Mouse (Mus musculus) heart, postnatal 10 days (tissue): ENCODE data around the gene Ms4a4b. TPM values are rescaled to one million over a fixed set of nuclear protein-coding genes. Genes with fewer than 3 reads are reported as not detected.
"Not testable (repeated sequence)": the region's sequence is repeated elsewhere in the genome, so short reads cannot be mapped to it uniquely, and the experiment has no call there.

Experiments
- DNase-seq, 2 experiments: peaks; one replicate each; pipeline ENCODE4 v3.0.0; 2021
- intact Hi-C: fragments of 180-260 bp; cut with DNase I; formaldehyde crosslinking; loops from one replicate; pipeline ENCODE4 v1.15.1; 2025
- total RNA-seq, 2 experiments: library from RNA; stranded (reverse); gene quantifications; 2 replicates each; pipeline ENCODE4 v1.2.3; 2021

The Ms4a4b gene
- 1 to 10 TPM; 1.1 to 2.4 TPM for total RNA-seq

GRCm38 (mm10) chr19:11443338-11443737, at the start of gene Ms4a4b:
Ms4a4b (plus strand) TSS chr19:11443553.
- no peak for DNase-seq
- intact Hi-C loops = no loop called here

DNA sequence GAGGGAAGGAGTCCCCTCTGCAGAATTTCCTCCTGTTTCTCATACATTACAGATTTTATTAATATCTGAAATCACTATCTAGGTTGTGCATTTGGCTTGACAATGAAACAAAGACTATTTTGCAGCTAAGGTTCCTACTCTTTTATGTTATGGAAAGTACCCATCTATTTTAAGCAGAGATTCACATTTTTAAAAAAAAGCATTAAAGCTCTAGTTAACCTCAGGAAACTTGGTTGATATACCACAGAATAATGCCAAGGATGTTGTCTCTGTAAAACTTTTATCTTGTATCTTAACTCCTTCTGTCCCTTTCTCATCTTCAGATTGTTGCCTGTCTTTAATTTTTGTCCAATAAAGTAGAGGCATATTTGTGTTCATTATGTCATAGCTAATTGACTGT, 47.6 kb upstream of the Ms4a4b start:
- DNase-seq = no peak

GRCm38 (mm10) chr19:11404527-11404926, 38.8 kb upstream of the Ms4a4b start, which contains the start of gene Ms4a4c:
Ms4a4c (plus strand) TSS chr19:11404770.
- no peak for DNase-seq
- intact Hi-C loops = no loop called here

More for the DNA sequence above, 47.6 kb upstream of the Ms4a4b start:
- intact Hi-C loops = no loop called here

DNA sequence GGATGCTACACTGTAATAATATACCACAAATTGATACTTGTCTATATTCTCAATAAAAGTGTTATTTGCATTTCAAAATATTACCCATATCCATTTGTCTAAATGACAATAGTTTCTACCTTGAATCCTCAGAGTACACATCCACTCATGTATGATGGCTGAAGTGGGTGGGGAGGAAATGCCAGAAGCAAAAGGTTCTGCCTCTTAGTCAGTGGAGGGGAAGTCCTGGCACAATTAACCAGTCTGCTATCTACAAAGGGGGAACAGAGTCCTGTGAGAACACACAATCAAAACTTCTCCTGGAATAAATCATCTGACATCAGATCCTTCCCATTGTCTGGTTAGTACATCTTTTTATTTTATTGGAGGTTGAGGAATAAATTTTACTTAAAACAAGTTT, 35.9 kb upstream of the Ms4a4b start:
- intact Hi-C loops = no loop called here
- DNase-seq = no peak

- DNase-seq = no peak
- intact Hi-C loops = no loop called here
Observed at GRCm38 (mm10) chr19:11408591-11408990, 34.8 kb upstream of the Ms4a4b start.

GRCm38 (mm10) chr19:11411640-11412039, 31.7 kb upstream of the Ms4a4b start:
- intact Hi-C loops = no loop called here
- no peak for DNase-seq

- intact Hi-C loops = no loop called here
- DNase-seq = no peak
Observed at GRCm38 (mm10) chr19:11414084-11414483, 29.3 kb upstream of the Ms4a4b start.

DNA sequence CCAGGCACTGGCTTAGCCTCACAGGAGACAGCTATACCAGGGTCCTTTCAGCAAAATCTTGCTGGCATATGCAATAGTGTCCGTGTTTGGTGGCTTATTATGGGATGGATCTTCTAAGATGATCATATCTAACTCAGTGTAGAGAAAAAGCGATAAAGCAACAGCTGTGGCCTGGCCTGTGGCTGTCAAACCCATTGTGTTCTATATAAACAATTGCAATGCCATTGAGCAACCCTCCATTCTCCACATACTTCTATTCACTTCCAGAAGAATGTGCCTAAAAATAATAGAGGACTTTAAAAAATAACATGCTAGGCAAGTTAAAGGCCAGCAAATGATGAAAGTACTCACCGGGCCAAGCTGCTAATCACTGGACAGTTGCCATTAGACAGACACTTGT, 27.8 kb upstream of the Ms4a4b start:
- no peak for DNase-seq
- intact Hi-C loops = no loop called here

GRCm38 (mm10) chr19:11418865-11419264, 24.5 kb upstream of the Ms4a4b start:
- DNase-seq, intact Hi-C loops: not testable (repeated sequence)

- DNase-seq, intact Hi-C loops: not testable (repeated sequence)
Observed at GRCm38 (mm10) chr19:11431209-11431608, 12.1 kb upstream of the Ms4a4b start.

DNA sequence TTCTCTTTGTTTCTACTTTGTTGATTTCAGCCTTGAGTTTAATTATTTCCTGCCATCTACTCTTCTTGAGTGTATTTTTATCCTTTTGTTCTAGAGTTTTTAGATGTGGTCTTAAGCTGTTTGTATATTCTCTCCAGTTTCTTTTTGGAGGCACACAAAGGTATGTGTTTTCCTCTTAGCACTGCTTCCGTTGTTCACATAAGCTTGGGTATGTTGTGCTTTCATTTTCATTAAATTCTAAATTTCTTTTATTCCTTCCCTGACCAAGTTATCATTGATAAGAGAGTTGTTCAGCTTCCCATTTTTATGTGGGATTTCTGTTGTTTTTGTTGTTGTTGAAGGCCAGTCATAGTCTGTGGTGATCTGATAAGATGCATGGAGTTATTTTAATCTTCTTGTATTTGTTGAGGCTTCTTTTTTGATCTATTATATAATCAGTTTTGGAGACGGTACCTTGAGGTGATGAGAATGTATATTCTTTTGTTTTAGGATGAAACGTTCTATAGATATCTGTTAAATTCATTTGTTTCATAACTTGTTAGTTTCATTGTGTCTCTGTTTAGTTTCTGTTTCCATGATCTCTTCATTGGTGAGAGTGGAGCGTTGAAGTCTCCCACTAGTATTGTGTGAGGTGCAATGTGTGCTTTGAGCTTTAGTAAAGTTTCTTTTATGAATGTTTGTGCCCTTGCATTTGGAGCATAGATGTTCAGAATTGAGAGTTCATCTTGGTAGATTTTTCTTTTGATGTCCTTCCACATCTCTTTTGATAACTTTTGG, 8.1 kb upstream of the Ms4a4b start:
- intact Hi-C loops = no loop called here
- no peak for DNase-seq

GRCm38 (mm10) chr19:11443964-11444363, 611 bp downstream of the Ms4a4b start:
- intact Hi-C loops = no loop called here
- no peak for DNase-seq

DNA sequence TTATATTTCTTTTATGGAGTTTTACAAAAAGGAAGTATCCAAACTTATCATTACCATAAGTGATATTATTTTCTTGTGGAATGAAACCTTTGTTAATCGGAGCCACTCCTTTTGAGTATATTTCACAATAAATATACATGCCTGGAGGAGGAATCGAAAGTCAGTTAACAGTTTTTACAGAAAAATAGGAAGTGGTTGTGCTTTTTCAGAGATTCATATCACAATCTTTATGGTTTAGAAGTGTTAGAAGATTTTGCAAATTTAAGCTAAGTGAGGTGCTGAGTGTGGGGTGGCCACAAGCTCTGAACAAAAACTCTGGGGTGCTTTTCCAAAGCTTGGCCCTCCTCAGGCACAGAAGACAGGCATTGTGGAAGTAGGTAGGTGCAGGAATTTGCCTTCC, 3.9 kb downstream of the Ms4a4b start:
- DNase-seq = no peak
- intact Hi-C loops = no loop called here

GRCm38 (mm10) chr19:11459041-11459440, 15.7 kb downstream of the Ms4a4b start:
- intact Hi-C loops, DNase-seq: not testable (repeated sequence)

- DNase-seq, intact Hi-C loops: not testable (repeated sequence)
Observed at GRCm38 (mm10) chr19:11464795-11465194, 21.4 kb downstream of the Ms4a4b start.

- no peak for DNase-seq
- intact Hi-C loops = no loop called here
Observed at GRCm38 (mm10) chr19:11466471-11466870, 23.1 kb downstream of the Ms4a4b start.

- DNase-seq, intact Hi-C loops: not testable (repeated sequence)
Observed at GRCm38 (mm10) chr19:11468361-11468760, 25.0 kb downstream of the Ms4a4b start.

DNA sequence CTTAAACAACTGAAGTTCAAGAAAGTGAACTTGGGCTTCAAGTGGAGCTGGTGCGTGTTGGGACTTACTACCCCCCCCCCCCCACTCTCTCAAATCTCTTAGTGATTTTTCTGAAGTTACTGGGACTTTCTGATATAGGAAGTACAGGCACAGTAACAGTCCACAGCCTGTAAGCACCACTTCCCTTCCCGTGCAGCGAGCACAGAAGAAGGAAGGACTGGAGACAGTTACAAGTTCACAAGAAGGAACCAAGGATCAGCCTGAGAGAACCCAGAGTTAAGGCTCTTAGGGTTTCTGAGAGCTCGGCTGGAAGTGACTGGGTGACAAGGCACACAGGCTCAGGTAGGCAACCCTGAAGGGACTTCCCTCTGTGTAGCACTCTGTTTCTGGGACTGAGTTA, 25.9 kb downstream of the Ms4a4b start, which contains the start of gene Ms4a6c:
Gene Ms4a6c (plus strand): TSS at position 152 of the 400 bp plus-strand sequence.
- DNase-seq, intact Hi-C loops: not testable (repeated sequence)

- no peak for DNase-seq
- intact Hi-C loops = no loop called here
Observed at GRCm38 (mm10) chr19:11479714-11480113, 36.4 kb downstream of the Ms4a4b start.

DNA sequence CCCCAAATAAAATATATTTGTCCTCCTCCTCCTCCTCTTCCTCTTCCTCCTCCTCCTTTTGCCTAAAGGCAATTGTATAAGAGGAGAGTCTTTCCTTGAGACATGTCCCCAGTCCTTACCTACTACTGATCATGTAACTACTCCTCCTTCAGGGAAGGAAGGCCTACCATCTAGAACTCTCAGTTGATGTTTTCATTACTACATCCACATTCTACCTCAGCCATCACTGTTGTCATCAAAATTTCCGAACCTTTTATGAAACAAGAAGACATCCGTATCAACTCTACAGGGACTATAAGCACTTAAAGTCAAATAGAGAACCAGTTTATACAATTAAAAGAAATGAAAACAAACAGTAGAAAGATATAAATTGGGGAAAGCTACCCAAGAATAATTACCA, 39.3 kb downstream of the Ms4a4b start:
- DNase-seq = no peak

DNA sequence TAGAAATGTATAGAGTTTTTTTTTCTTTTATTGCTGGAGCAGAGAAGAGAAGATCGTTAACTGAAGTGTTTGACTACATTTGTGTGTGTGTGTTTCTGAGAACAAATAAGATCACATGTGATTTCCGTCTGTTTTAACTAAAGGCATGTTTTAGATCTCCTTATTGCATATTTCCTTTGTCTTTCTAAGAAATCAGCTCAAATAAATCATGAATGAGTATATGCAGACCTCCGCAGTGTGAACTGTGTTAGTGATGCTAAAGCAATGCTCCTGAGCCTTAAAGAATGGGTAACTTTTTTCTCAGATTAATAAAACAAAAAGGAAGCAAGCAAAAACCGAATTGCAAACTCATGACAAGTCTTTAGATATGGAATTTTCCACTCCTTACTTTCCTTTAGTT, 40.6 kb downstream of the Ms4a4b start:
- DNase-seq = no peak
- intact Hi-C loops = no loop called here

More for the DNA sequence above, 39.3 kb downstream of the Ms4a4b start:
- intact Hi-C loops = no loop called here

- no peak for DNase-seq
- intact Hi-C loops = no loop called here
Observed at GRCm38 (mm10) chr19:11484388-11484787, 41.0 kb downstream of the Ms4a4b start.
